15 mouse cellular contexts compared by ENCODE assay signal in genomic region chr1:38225166-38225565, GRCm38 (mm10).
"Had no signal": no experiment of that assay in that cellular context is flagged by ENCODE, and none has a peak within 500 bp of the region (broad histone marks: within the 10 kb centered on the region; RNA-seq: fewer than 3 reads in every experiment).

No protein-coding gene starts in this region.

- H3K4me3 ChIP-seq: kidney, embryonic 15.5 days; left cerebral cortex, adult 2 months; liver, embryonic 13.5 days; midbrain, embryonic 13.5 days; neural tube, embryonic 12.5 days; neural tube, embryonic 15.5 days had no signal

- H3K4me1 ChIP-seq: liver, embryonic 13.5 days; midbrain, embryonic 13.5 days; neural tube, embryonic 12.5 days; neural tube, embryonic 15.5 days had no signal

- H3K27ac ChIP-seq: kidney, embryonic 15.5 days; left cerebral cortex, adult 2 months; liver, embryonic 13.5 days; midbrain, embryonic 13.5 days; neural tube, embryonic 12.5 days; neural tube, embryonic 15.5 days had no signal

- H3K9me3 ChIP-seq: liver, embryonic 13.5 days had no signal

- H3K9ac ChIP-seq: kidney, embryonic 15.5 days; liver, embryonic 13.5 days; midbrain, embryonic 13.5 days; neural tube, embryonic 12.5 days; neural tube, embryonic 15.5 days had no signal

- ATAC-seq: midbrain, embryonic 13.5 days had no signal

- H3K4me2 ChIP-seq: kidney, embryonic 15.5 days; liver, embryonic 13.5 days; midbrain, embryonic 13.5 days; neural tube, embryonic 12.5 days; neural tube, embryonic 15.5 days had no signal

- H3K27me3 ChIP-seq: kidney, embryonic 15.5 days; liver, embryonic 13.5 days; midbrain, embryonic 13.5 days; neural tube, embryonic 12.5 days; neural tube, embryonic 15.5 days had no signal

- H3K36me3 ChIP-seq: liver, embryonic 13.5 days had no signal

- DNase-seq: kidney, adult 8-10 months; kidney, postnatal 10 days; kidney, postnatal 36 days; layer of hippocampus, postnatal 36 days; liver, embryonic 13.5 days; lung, adult 2 months; lung, postnatal 14 days; lung, postnatal 4 days; thymus, adult 18-20 months; thymus, postnatal 36 days had no signal
